Mouse (Mus musculus): ENCODE data around the gene Acsl4. TPM values are rescaled to one million over a fixed set of nuclear protein-coding genes. Genes with fewer than 3 reads are reported as not detected.

Acsl4 gene
- polyA plus RNA-seq (2014; fragmentation: Nextera tagmentation; extraction: Ambion mirVana) = 17.4 and 23.7 TPM in 2 replicates

- Histone ChIP-seq H3K4me2 (ENCODE audit: low read length) (peak within 1 kb of the TSS; percentile 60), H3K9ac (replicated peaks; ENCODE audit: low read length) (peak within 1 kb of the TSS; percentile 68), H3K4me3 (replicated peaks; ENCODE audit: low read depth, low read length) (peak within 1 kb of the TSS; percentile 56), H3K36me3 (ENCODE audit: control insufficient read depth, insufficient read depth, low read length) (no peaks in the 10 kb centered on the region), H3K27me3 (ENCODE audit: control insufficient read depth, insufficient read depth, low read length) (no peaks in the 10 kb centered on the region), H3K27ac (replicated peaks; ENCODE audit: low read depth, low read length) (peak within 1 kb of the TSS; percentile 85), H3K9me3 (ENCODE audit: control insufficient read depth, low read length) (no peaks in the 10 kb centered on the region), H3K4me1 (ENCODE audit: control insufficient read depth, insufficient read depth, low read length) (no peaks in the 10 kb centered on the region)
- ATAC-seq (ENCODE audit: low FRiP score, low TSS enrichment) (peak; percentile 98), DNase-seq (peak; percentile 93)
- 20% methylated on average over 51 of the region's 59 CpGs for WGBS
Observed at GRCm38 (mm10) chrX:142390247-142390908, at the start of gene Acsl4. Gene Acsl4, minus strand, starts transcription at chrX:142390535.

- WGBS = 30% methylated on average over 4 of the region's 4 CpGs
- no peak overlapping the region for H3K4me2 ChIP-seq (ENCODE audit: low read length)
Observed at GRCm38 (mm10) chrX:142437971-142438504, 47.7 kb upstream of the Acsl4 start.

GRCm38 (mm10) chrX:142432846-142433245, 42.5 kb upstream of the Acsl4 start:
- DNase-seq (no peak), ATAC-seq (ENCODE audit: low FRiP score, low TSS enrichment) (no peak)
- WGBS = 82% methylated on average over 3 of the region's 3 CpGs
- H3K9ac ChIP-seq (replicated peaks; ENCODE audit: low read length) = no peak overlapping the region
- no peaks in the 10 kb centered on the region for H3K9me3 ChIP-seq (ENCODE audit: control insufficient read depth, low read length)
- H3K27ac ChIP-seq (replicated peaks; ENCODE audit: low read depth, low read length) = no peak overlapping the region
- H3K4me2 ChIP-seq (ENCODE audit: low read length) = no peak overlapping the region
- H3K4me1 ChIP-seq (ENCODE audit: control insufficient read depth, insufficient read depth, low read length) = no peaks in the 10 kb centered on the region
- no peaks in the 10 kb centered on the region for H3K27me3 ChIP-seq (ENCODE audit: control insufficient read depth, insufficient read depth, low read length)
- no peaks in the 10 kb centered on the region for H3K36me3 ChIP-seq (ENCODE audit: control insufficient read depth, insufficient read depth, low read length)
- H3K4me3 ChIP-seq (replicated peaks; ENCODE audit: low read depth, low read length) = no peak overlapping the region

More at GRCm38 (mm10) chrX:142437971-142438504, 47.7 kb upstream of the Acsl4 start:
- DNase-seq (no peak), ATAC-seq (ENCODE audit: low FRiP score, low TSS enrichment) (no peak)
- H3K27ac ChIP-seq (replicated peaks; ENCODE audit: low read depth, low read length) = no peak overlapping the region
- H3K4me3 ChIP-seq (replicated peaks; ENCODE audit: low read depth, low read length) = no peak overlapping the region
- H3K36me3 ChIP-seq (ENCODE audit: control insufficient read depth, insufficient read depth, low read length) = no peaks in the 10 kb centered on the region
- no peak overlapping the region for H3K9ac ChIP-seq (replicated peaks; ENCODE audit: low read length)
- no peaks in the 10 kb centered on the region for H3K4me1 ChIP-seq (ENCODE audit: control insufficient read depth, insufficient read depth, low read length)
- no peaks in the 10 kb centered on the region for H3K9me3 ChIP-seq (ENCODE audit: control insufficient read depth, low read length)
- H3K27me3 ChIP-seq (ENCODE audit: control insufficient read depth, insufficient read depth, low read length) = no peaks in the 10 kb centered on the region

- ATAC-seq (ENCODE audit: low FRiP score, low TSS enrichment) = no peak
Observed at GRCm38 (mm10) chrX:142427111-142427510, 36.8 kb upstream of the Acsl4 start.

GRCm38 (mm10) chrX:142426628-142427027, 36.3 kb upstream of the Acsl4 start:
- no peak overlapping the region for H3K4me2 ChIP-seq (ENCODE audit: low read length)
- WGBS = 93% methylated on average over 4 of the region's 4 CpGs
- no peak overlapping the region for H3K4me3 ChIP-seq (replicated peaks; ENCODE audit: low read depth, low read length)

More at GRCm38 (mm10) chrX:142427111-142427510, 36.8 kb upstream of the Acsl4 start:
- Histone ChIP-seq H3K4me2 (ENCODE audit: low read length) (no peak overlapping the region), H3K9me3 (ENCODE audit: control insufficient read depth, low read length) (no peaks in the 10 kb centered on the region), H3K27me3 (ENCODE audit: control insufficient read depth, insufficient read depth, low read length) (no peaks in the 10 kb centered on the region), H3K9ac (replicated peaks; ENCODE audit: low read length) (no peak overlapping the region), H3K4me3 (replicated peaks; ENCODE audit: low read depth, low read length) (no peak overlapping the region), H3K4me1 (ENCODE audit: control insufficient read depth, insufficient read depth, low read length) (no peaks in the 10 kb centered on the region), H3K27ac (replicated peaks; ENCODE audit: low read depth, low read length) (no peak overlapping the region), H3K36me3 (ENCODE audit: control insufficient read depth, insufficient read depth, low read length) (no peaks in the 10 kb centered on the region)
- 69% methylated on average over 4 of the region's 4 CpGs for WGBS
- DNase-seq = no peak

GRCm38 (mm10) chrX:142413884-142414283, 23.5 kb upstream of the Acsl4 start:
- Histone ChIP-seq H3K27ac (replicated peaks; ENCODE audit: low read depth, low read length) (no peak overlapping the region), H3K9ac (replicated peaks; ENCODE audit: low read length) (no peak overlapping the region), H3K4me1 (ENCODE audit: control insufficient read depth, insufficient read depth, low read length) (no peaks in the 10 kb centered on the region), H3K4me2 (ENCODE audit: low read length) (no peak overlapping the region), H3K4me3 (replicated peaks; ENCODE audit: low read depth, low read length) (no peak overlapping the region), H3K27me3 (ENCODE audit: control insufficient read depth, insufficient read depth, low read length) (no peaks in the 10 kb centered on the region), H3K9me3 (ENCODE audit: control insufficient read depth, low read length) (no peaks in the 10 kb centered on the region), H3K36me3 (ENCODE audit: control insufficient read depth, insufficient read depth, low read length) (no peaks in the 10 kb centered on the region)
- WGBS = 77% methylated on average over 2 of the region's 2 CpGs
- no peak for DNase-seq
- no peak for ATAC-seq (ENCODE audit: low FRiP score, low TSS enrichment)

More at GRCm38 (mm10) chrX:142426628-142427027, 36.3 kb upstream of the Acsl4 start:
- Histone ChIP-seq H3K9me3 (ENCODE audit: control insufficient read depth, low read length) (no peaks in the 10 kb centered on the region), H3K9ac (replicated peaks; ENCODE audit: low read length) (no peak overlapping the region), H3K4me1 (ENCODE audit: control insufficient read depth, insufficient read depth, low read length) (no peaks in the 10 kb centered on the region), H3K27ac (replicated peaks; ENCODE audit: low read depth, low read length) (no peak overlapping the region), H3K36me3 (ENCODE audit: control insufficient read depth, insufficient read depth, low read length) (no peaks in the 10 kb centered on the region), H3K27me3 (ENCODE audit: control insufficient read depth, insufficient read depth, low read length) (no peaks in the 10 kb centered on the region)
- DNase-seq (no peak), ATAC-seq (ENCODE audit: low FRiP score, low TSS enrichment) (no peak)

- H3K9me3 ChIP-seq (ENCODE audit: control insufficient read depth, low read length) = no peaks in the 10 kb centered on the region
- no peak overlapping the region for H3K4me2 ChIP-seq (ENCODE audit: low read length)
- no peak for ATAC-seq (ENCODE audit: low FRiP score, low TSS enrichment)
- no peak for DNase-seq
- H3K27ac ChIP-seq (replicated peaks; ENCODE audit: low read depth, low read length) = no peak overlapping the region
- no peaks in the 10 kb centered on the region for H3K4me1 ChIP-seq (ENCODE audit: control insufficient read depth, insufficient read depth, low read length)
- 90% methylated on average over 3 of the region's 3 CpGs for WGBS
- H3K9ac ChIP-seq (replicated peaks; ENCODE audit: low read length) = no peak overlapping the region
- H3K4me3 ChIP-seq (replicated peaks; ENCODE audit: low read depth, low read length) = no peak overlapping the region
- H3K36me3 ChIP-seq (ENCODE audit: control insufficient read depth, insufficient read depth, low read length) = no peaks in the 10 kb centered on the region
- H3K27me3 ChIP-seq (ENCODE audit: control insufficient read depth, insufficient read depth, low read length) = no peaks in the 10 kb centered on the region
Observed at GRCm38 (mm10) chrX:142410060-142410459, 19.7 kb upstream of the Acsl4 start.

- ATAC-seq (ENCODE audit: low FRiP score, low TSS enrichment) (no peak), DNase-seq (no peak)
- Histone ChIP-seq H3K9me3 (ENCODE audit: control insufficient read depth, low read length) (no peaks in the 10 kb centered on the region), H3K4me1 (ENCODE audit: control insufficient read depth, insufficient read depth, low read length) (no peaks in the 10 kb centered on the region), H3K4me2 (ENCODE audit: low read length) (no peak overlapping the region), H3K36me3 (ENCODE audit: control insufficient read depth, insufficient read depth, low read length) (no peaks in the 10 kb centered on the region), H3K27me3 (ENCODE audit: control insufficient read depth, insufficient read depth, low read length) (no peaks in the 10 kb centered on the region), H3K4me3 (replicated peaks; ENCODE audit: low read depth, low read length) (no peak overlapping the region), H3K27ac (replicated peaks; ENCODE audit: low read depth, low read length) (no peak overlapping the region), H3K9ac (replicated peaks; ENCODE audit: low read length) (no peak overlapping the region)
- 93% methylated on average over 3 of the region's 3 CpGs for whole genome bisulfite sequencing
Observed at GRCm38 (mm10) chrX:142409338-142409737, 19.0 kb upstream of the Acsl4 start.

- H3K36me3 ChIP-seq (ENCODE audit: control insufficient read depth, insufficient read depth, low read length) = no peaks in the 10 kb centered on the region
- H3K9ac ChIP-seq (replicated peaks; ENCODE audit: low read length) = no peak overlapping the region
- no peaks in the 10 kb centered on the region for H3K9me3 ChIP-seq (ENCODE audit: control insufficient read depth, low read length)
- ATAC-seq (ENCODE audit: low FRiP score, low TSS enrichment) = no peak
- no peak overlapping the region for H3K4me2 ChIP-seq (ENCODE audit: low read length)
- no peaks in the 10 kb centered on the region for H3K4me1 ChIP-seq (ENCODE audit: control insufficient read depth, insufficient read depth, low read length)
- H3K27me3 ChIP-seq (ENCODE audit: control insufficient read depth, insufficient read depth, low read length) = no peaks in the 10 kb centered on the region
- H3K27ac ChIP-seq (replicated peaks; ENCODE audit: low read depth, low read length) = no peak overlapping the region
- DNase-seq = no peak
- H3K4me3 ChIP-seq (replicated peaks; ENCODE audit: low read depth, low read length) = no peak overlapping the region
Observed at GRCm38 (mm10) chrX:142403114-142403513, 12.8 kb upstream of the Acsl4 start.
